Mouse (Mus musculus) fibroblast of lung, adult 2 months (primary cell): ENCODE results near the gene Sema4g.

Source experiments
- DNase-seq: peaks from one replicate; pipeline ENCODE4 v3.0.0-alpha.2; 2011; ENCODE audit warnings: low read depth

Sema4g gene

GRCm38 (mm10) chr19:45048644-45049365 is 59.9 kb downstream of the Sema4g start:
- no peak for DNase-seq

- no peak for DNase-seq
Observed at GRCm38 (mm10) chr19:45049523-45049922, 60.6 kb downstream of the Sema4g start.
